Mouse (Mus musculus): ENCODE measurements around the gene Bnip2.

- TF ChIP-seq POLR2A (IDR thresholded peaks at IDR 0.05; ENCODE audit: insufficient read depth, low read length) (no peak), CTCF (IDR thresholded peaks at IDR 0.05; ENCODE audit: low read depth, low read length) (peak; percentile 65)
Observed at GRCm38 (mm10) chr9:70040570-70040969, 51.3 kb downstream of the Bnip2 start.
